Mouse (Mus musculus) forebrain, embryonic 11.5 days (tissue): ENCODE results near the gene Mast4. TPM values are rescaled to one million over a fixed set of nuclear protein-coding genes. Genes with fewer than 3 reads are reported as not detected.

Experiments
- ATAC-seq: fragments of 200-750 bp; cut with Nextera tagmentation; replicated peaks from 2 replicates; pipeline ENCODE4 v1.8.0; 2017; ENCODE audit warnings: moderate TSS enrichment; ENCODE audit not compliant: low FRiP score
- DNase-seq: peaks from one replicate; pipeline ENCODE4 v3.0.0-alpha.2; 2017; ENCODE audit warnings: low spot score
- H3K27ac ChIP-seq: fragments of 300-500 bp; sonication (generic); 2 replicates; pipeline ENCODE4 v1.5.1; 2014; ENCODE audit warnings: low read depth, low read length
- H3K27me3 ChIP-seq: fragments of 300-500 bp; sonication (generic); 2 replicates; pipeline ENCODE4 v1.6.1; 2014; ENCODE audit warnings: mild to moderate bottlenecking, low read length, mixed read lengths; ENCODE audit not compliant: control insufficient read depth, insufficient read depth
- H3K36me3 ChIP-seq: fragments of 300-500 bp; sonication (generic); 2 replicates; pipeline ENCODE4 v1.6.1; 2014; ENCODE audit warnings: mild to moderate bottlenecking, low read length, moderate library complexity, mixed read lengths; ENCODE audit not compliant: control insufficient read depth, insufficient read depth
- H3K4me1 ChIP-seq: fragments of 300-500 bp; sonication (generic); replicated peaks from 2 replicates; pipeline ENCODE4 v1.6.1; 2014; ENCODE audit warnings: low read length, mixed read lengths; ENCODE audit not compliant: control insufficient read depth, insufficient read depth
- H3K4me2 ChIP-seq: fragments of 300-500 bp; sonication (generic); 2 replicates; pipeline ENCODE4 v1.6.1; 2014; ENCODE audit warnings: low read depth, mild to moderate bottlenecking, low read length, moderate library complexity, mixed read lengths; ENCODE audit not compliant: severe bottlenecking
- H3K4me3 ChIP-seq: fragments of 300-500 bp; sonication (generic); 2 replicates; pipeline ENCODE4 v1.5.1; 2014; ENCODE audit warnings: low read depth, low read length
- H3K9ac ChIP-seq: fragments of 300-500 bp; sonication (generic); 2 replicates; pipeline ENCODE4 v1.6.1; 2014; ENCODE audit warnings: low read length
- H3K9me3 ChIP-seq: fragments of 300-500 bp; sonication (generic); 2 replicates; pipeline ENCODE4 v1.6.1; 2016; ENCODE audit warnings: low read length, mixed read lengths; ENCODE audit not compliant: control insufficient read depth
- WGBS: fragments of 180-500 bp; shearing (Covaris S2); extraction: QIAGEN DNeasy Blood & Tissue Kit; methylation state at CpG from one replicate; pipeline ENCODE4 v1.1.7; 2014; 5-methylcytosine and 5-hydroxymethylcytosine counted together
- polyA plus RNA-seq: library from polyadenylated mRNA; unstranded; fragments of >200 nt; fragmentation: Nextera tagmentation; extraction: Ambion mirVana; gene quantifications from 2 replicates; pipeline ENCODE4 v1.2.1, GENCODE M21; 2014

Gene Mast4
- polyA plus RNA-seq, 1 experiment from 2014 or later = 23.5 TPM

DNA sequence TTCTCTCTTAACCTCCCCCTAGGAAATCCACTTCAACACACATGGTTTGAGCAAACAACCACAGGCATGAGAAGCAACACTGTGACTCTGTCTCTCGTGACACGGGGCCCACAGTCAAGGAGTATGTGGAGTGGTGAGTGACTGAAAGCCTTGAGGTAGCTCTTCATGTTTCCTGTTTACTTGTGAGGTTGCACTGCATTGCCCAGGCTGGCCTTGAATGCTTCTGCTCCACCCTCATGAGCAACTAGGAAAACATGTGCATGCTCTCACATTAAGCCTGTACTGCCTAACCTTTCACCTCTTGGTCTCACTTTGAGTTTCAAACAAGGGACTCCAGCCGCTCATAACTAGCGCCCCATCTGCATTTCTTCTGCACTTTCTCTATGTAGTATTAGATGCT lies 260.8 kb downstream of the Mast4 start:
- WGBS = 88% methylated on average over 4 of the region's 4 CpGs
- Histone ChIP-seq H3K27ac (no peak overlapping the region), H3K9me3 (no peaks in the 10 kb centered on the region), H3K27me3 (no peaks in the 10 kb centered on the region), H3K4me1 (no peaks in the 10 kb centered on the region), H3K4me2 (no peak overlapping the region), H3K4me3 (no peak overlapping the region), H3K36me3 (no peaks in the 10 kb centered on the region), H3K9ac (no peak overlapping the region)
- no peak for ATAC-seq
- no peak for DNase-seq

DNA sequence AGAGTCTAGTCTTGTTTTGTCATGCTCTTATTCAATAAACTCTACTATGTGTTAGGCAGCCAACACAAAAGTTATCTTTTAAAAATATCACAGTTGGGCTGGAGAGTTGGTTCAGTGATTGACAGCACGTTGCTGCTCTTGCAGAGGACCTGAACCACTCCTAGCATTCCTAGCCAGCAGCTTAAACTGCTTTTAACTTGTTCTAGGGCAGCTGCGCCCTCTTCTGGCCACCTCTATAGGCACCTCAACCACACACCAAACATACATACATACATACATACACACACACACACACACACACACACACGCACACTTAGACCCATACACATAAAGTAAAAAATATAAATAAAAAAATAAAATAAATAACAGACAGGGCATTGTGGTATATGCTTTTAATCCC lies 262.5 kb downstream of the Mast4 start:
- no peaks in the 10 kb centered on the region for H3K36me3 ChIP-seq
- no peak overlapping the region for H3K4me2 ChIP-seq
- no peak for DNase-seq
- ATAC-seq = no peak
- H3K9me3 ChIP-seq = no peaks in the 10 kb centered on the region
- no peak overlapping the region for H3K9ac ChIP-seq
- H3K4me1 ChIP-seq = no peaks in the 10 kb centered on the region
- H3K27me3 ChIP-seq = no peaks in the 10 kb centered on the region
- H3K27ac ChIP-seq = no peak overlapping the region
- no peak overlapping the region for H3K4me3 ChIP-seq
- 75% methylated on average over 3 of the region's 3 CpGs for WGBS

DNA sequence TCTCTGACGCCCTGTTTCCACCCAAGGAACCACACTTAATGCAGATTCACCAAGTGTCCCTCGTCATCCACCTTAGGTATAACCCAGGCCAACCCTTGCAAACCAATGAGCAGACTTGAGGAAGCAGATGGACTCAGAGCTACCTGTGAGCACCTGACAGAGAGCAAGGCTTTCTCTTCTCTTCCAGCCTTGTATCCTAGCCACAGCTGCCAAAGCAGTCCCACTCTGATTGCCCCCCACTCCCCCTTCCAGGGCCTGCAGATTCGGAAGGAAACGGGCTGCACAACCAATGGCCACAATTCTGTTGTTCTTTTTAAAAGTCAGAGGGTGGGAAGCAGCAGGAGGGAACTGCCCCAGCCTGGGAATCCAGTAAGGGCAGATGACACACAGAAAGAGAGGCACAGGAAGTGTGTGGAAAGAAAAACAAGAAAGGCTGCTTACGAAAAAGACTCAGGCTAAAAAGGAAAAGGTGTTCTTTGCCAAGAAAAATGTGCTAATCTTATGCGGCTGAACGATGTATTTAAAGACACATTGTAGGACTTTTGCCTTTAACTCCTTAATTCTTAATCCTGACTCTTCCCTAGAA lies 266.6 kb downstream of the Mast4 start:
- Histone ChIP-seq H3K36me3 (no peaks in the 10 kb centered on the region), H3K27ac (no peak overlapping the region), H3K9ac (no peak overlapping the region), H3K4me1 (no peaks in the 10 kb centered on the region), H3K4me2 (no peak overlapping the region), H3K4me3 (no peak overlapping the region), H3K27me3 (no peaks in the 10 kb centered on the region), H3K9me3 (no peaks in the 10 kb centered on the region)
- ATAC-seq (no peak), DNase-seq (no peak)
- WGBS = 26% methylated on average over 7 of the region's 7 CpGs

DNA sequence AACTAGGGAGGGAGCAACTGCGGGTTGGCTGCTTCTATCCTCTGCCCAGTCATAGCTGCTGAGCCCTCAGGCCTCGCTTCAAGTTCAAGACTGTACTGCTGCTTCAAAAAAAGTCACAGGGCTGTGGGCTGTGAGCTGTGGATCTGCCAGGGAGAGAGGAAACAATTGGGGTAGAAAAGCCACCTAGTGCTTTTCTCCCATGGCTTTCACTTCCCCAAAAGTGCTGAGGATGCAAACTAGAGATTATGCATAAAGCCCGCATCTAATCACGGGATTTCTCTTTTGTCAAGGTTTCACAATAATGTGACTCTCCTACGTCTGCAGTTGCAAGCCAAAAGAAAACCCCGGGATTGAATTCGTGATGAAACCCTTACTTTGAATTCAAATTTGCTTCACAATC lies 268.9 kb downstream of the Mast4 start:
- no peak overlapping the region for H3K4me3 ChIP-seq
- 44% methylated on average over 7 of the region's 7 CpGs for WGBS
- ATAC-seq (no peak), DNase-seq (no peak)
- H3K4me2 ChIP-seq = no peak overlapping the region
- H3K27me3 ChIP-seq = no peaks in the 10 kb centered on the region
- H3K9ac ChIP-seq = no peak overlapping the region
- no peaks in the 10 kb centered on the region for H3K9me3 ChIP-seq
- H3K36me3 ChIP-seq = no peaks in the 10 kb centered on the region
- H3K4me1 ChIP-seq = no peaks in the 10 kb centered on the region
- no peak overlapping the region for H3K27ac ChIP-seq

DNA sequence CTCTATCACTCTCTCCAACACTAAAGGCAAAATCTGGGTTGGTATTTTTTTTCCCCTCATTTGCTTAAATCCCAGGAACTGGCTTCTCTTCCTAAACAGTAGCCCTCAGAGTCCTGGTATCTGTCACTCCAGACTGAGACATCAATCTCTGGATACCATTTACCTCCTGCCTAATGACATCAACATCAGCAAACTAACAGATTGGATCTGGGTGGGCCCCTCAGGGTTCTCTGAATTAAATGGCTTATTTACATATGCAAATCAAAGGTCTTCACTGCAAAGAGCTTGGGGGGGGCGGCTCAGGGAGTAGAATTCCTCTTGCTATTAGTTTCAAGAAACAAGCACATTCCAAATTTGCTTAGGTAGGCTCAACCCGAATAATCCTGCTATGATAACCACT lies 272.6 kb downstream of the Mast4 start:
- no peak overlapping the region for H3K27ac ChIP-seq
- H3K4me1 ChIP-seq = no peaks in the 10 kb centered on the region
- H3K27me3 ChIP-seq = no peaks in the 10 kb centered on the region
- no peaks in the 10 kb centered on the region for H3K9me3 ChIP-seq
- no peaks in the 10 kb centered on the region for H3K36me3 ChIP-seq
- ATAC-seq (no peak), DNase-seq (no peak)
- H3K4me3 ChIP-seq = no peak overlapping the region
- WGBS = 57% methylated on average over 2 of the region's 2 CpGs
- no peak overlapping the region for H3K4me2 ChIP-seq
- H3K9ac ChIP-seq = no peak overlapping the region

DNA sequence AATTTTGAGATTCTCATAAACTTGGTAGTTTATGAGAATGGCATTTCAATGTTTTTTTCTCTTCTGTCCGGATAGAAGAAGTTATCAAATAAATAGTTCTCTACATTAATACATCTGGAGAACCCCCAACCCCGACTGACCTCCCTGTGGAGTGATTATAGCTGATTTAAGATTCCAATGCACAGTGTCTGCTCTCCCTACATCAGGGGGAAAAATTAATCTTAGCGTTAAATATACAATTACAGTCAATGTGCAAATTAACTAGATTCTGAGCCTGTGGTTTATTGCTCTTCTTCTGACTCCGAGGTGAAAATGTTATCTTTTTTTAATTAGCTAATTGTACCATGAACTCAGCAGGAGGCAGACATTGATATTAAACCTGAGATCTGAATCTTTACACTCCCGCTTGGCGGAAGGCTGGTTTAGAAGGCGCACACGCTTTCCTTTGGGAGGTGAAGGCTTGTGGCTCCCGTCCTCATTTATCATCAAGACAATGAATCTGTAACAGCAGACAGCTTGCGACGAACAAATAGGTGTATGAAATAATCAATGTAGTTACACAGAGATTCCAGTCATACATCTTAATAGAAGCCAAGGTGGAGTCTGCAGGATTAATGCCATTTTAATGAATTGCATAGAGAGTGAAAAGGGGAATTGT lies 274.2 kb downstream of the Mast4 start:
- Histone ChIP-seq H3K36me3 (no peaks in the 10 kb centered on the region), H3K27me3 (no peaks in the 10 kb centered on the region), H3K9ac (no peak overlapping the region), H3K4me3 (no peak overlapping the region), H3K4me2 (no peak overlapping the region), H3K27ac (no peak overlapping the region), H3K9me3 (no peaks in the 10 kb centered on the region), H3K4me1 (no peaks in the 10 kb centered on the region)
- no peak for ATAC-seq
- WGBS = 80% methylated on average over 11 of the region's 11 CpGs
- DNase-seq = no peak

DNA sequence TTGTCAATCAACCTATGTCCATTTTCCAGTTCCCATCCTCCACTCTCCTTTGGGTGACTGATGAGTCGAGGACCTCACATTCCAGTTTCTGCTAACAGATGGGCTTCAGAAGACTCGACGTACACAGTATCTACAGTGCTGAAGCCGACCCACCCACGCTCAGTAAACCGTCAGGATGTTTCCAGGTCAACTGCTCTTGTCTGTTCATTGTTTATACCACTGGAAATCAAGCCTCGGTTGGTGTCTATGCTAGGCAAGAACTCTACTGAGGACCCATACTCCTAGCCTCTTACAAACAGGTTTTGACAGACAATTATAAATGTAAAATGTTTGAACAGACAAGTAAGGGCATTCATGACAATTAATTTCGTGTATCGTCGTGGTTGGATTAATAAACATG lies 277.8 kb downstream of the Mast4 start:
- Histone ChIP-seq H3K27me3 (no peaks in the 10 kb centered on the region), H3K9ac (no peak overlapping the region), H3K4me1 (0 out of 2 replicates have a peak, but pooled peaks cover 2% of the 10 kb centered on the region), H3K36me3 (no peaks in the 10 kb centered on the region), H3K9me3 (no peaks in the 10 kb centered on the region), H3K4me2 (no peak overlapping the region), H3K27ac (no peak overlapping the region), H3K4me3 (no peak overlapping the region)
- DNase-seq = no peak
- 80% methylated on average over 10 of the region's 10 CpGs for WGBS
- ATAC-seq = no peak; the same call in 1 of the 2 replicates

DNA sequence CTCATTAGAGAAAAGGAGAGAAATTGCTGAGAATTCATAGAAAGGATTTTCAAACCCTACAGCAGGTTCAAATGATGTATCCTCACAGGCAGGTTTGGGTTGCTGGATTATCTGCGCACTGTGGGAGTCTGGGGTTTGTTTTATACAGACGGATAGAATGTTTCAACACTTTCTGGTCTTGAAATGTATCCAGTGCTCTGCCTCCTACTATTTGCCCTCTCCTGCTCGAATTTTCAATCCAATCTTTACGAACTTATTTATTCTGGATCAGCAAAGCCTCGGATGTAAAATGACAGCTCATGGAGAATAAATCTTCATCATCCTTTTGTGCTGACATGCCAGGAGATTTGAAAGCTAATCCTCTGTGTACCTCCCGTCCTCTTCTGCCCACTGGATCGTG lies 281.6 kb downstream of the Mast4 start:
- Histone ChIP-seq H3K4me2 (no peak overlapping the region), H3K27ac (no peak overlapping the region), H3K4me1 (0 out of 2 replicates have a peak, but pooled peaks cover 2% of the 10 kb centered on the region), H3K27me3 (no peaks in the 10 kb centered on the region), H3K9ac (no peak overlapping the region), H3K36me3 (no peaks in the 10 kb centered on the region), H3K4me3 (no peak overlapping the region), H3K9me3 (no peaks in the 10 kb centered on the region)
- ATAC-seq (no peak), DNase-seq (no peak)
- WGBS = 62% methylated on average over 7 of the region's 7 CpGs

DNA sequence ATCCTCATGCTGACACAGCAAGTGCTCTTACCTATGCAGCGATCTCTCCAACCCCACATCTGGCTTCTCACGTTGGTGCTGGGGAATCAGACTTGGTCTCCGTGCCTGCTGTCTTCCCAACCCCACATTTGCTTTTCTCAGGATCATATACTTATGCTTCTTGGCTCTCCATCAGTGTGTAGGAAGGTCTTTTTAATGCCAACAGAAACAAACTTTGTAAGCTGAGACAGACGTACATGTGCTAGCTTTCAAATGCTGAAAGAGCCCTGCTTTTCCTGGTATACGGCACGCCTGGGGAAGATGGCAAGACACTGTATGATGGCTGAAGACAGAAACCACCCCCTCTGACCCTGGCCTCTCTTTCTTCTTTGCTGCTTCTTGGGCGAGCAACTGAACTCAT lies 285.3 kb downstream of the Mast4 start:
- Histone ChIP-seq H3K27ac (no peak overlapping the region), H3K4me3 (no peak overlapping the region), H3K4me2 (no peak overlapping the region), H3K9ac (no peak overlapping the region), H3K9me3 (no peaks in the 10 kb centered on the region), H3K4me1 (0 out of 2 replicates have a peak, but pooled peaks cover 2% of the 10 kb centered on the region), H3K36me3 (no peaks in the 10 kb centered on the region), H3K27me3 (no peaks in the 10 kb centered on the region)
- 90% methylated on average over 7 of the region's 7 CpGs for WGBS
- DNase-seq (no peak), ATAC-seq (no peak)
